Mouse (Mus musculus): ENCODE results near the gene Gm9944. TPM values are rescaled to one million over a fixed set of nuclear protein-coding genes. Genes with fewer than 3 reads are reported as not detected.

Gene Gm9944
- polyA plus RNA-seq (2012; rRNA removed; ENCODE audit: low replicate concordance), result not detected in 2 replicates

DNA sequence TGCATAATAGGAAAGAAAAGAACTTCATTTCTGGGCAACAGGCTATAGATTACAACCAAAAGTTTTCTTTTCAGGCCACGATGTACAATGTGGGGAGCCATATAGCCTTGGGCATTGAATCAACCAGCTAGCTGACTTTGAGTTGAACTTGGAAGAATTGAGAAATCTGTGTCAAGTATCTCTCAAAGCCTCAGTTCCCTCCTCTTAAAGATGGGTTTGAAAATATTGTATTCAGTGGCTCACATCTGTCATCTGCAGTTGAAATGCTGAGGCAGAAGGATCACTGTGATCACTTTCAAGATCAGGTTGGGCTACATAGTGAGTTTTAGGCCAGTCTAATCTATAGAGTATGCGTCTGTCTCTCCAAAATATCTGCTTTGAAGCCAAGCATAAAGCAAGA lies at the start of gene Gm9944:
Gene Gm9944, minus strand, starts transcription at position 101 of the 400 bp plus-strand sequence.

DNA sequence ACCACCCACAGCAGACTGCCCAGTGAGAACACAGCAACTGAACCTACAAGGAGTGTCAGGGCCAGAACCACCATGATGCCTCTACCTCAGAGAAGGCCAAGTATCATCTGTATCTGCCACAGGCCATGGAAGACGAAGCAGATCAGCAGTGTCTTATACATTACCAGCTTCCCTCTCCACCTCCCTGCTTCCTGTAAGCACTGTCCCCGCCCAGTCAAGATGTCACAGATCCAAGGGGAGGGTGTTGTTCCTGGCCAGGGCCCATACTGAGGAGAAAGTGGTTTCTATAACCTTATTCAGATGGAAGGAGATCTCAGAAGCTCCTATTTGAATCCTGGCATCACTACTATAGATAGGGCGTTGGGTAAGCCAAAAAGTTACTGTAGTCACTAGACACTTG lies 10.5 kb upstream of the Gm9944 start, which contains the start of gene Aadacl3:
Gene Aadacl3, minus strand, starts transcription at position 101 of the 400 bp plus-strand sequence.

DNA sequence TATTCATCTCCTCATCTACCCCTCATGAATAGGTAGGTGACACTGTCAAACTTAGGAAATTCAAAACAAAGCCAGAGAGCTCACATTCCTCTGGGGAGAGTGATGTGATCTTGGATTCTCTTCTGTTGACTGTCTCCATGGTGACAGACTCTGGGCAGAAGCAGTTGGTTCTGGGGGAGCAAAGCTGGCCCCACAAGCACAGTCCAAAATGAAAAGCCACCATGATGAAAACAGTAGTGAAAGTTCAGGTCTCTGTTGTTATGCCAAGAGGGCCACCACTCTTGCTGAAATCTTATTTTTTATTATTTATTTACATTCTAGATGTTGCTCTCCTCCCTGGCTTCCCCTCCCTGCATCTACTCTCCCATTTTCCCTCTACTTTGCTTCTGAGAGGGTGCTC lies 14.4 kb downstream of the Gm9944 start, which contains the start of gene 1700012P22Rik:
Gene 1700012P22Rik, minus strand, starts transcription at position 101 of the 400 bp plus-strand sequence.

DNA sequence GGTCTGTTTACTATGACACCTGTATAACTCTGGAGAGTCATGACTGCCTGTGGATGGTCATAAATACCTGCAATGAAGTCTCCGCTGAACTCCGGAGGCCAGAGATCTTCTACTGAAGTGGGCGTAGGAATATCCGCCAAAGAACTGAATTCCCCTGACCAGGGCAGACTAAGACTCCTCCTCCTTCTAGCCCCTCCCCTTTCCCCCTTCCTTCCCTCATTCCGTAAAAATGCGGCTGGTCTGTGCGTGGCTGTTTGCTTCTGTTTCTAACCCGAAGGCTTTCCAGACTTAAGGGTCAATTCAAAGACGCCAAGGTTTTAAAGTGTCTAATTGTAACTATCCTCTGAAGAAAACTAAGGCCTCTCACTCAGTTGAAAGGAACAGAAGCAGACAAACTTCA lies 44.8 kb downstream of the Gm9944 start, which contains the start of gene Pramef12:
Gene Pramef12, minus strand, starts transcription at position 175 of the 400 bp plus-strand sequence.

Other genes starting within 250 kb of the Gm9944 start
- gene C87977, start 240.0 kb downstream of the Gm9944 start, polyA plus RNA-seq (2012; rRNA removed; ENCODE audit: low replicate concordance), result 0.22 TPM in 1 of 2 replicates, not detected in the other
- gene Pramel5, start 172.8 kb downstream of the Gm9944 start, polyA plus RNA-seq (2012; rRNA removed; ENCODE audit: low replicate concordance), result not detected in 2 replicates
- not detected in 2 replicates for gene Gm13128, start 123.1 kb downstream of the Gm9944 start, polyA plus RNA-seq (2012; rRNA removed; ENCODE audit: low replicate concordance)
- gene Gm13119, start 95.4 kb downstream of the Gm9944 start, polyA plus RNA-seq (2012; rRNA removed; ENCODE audit: low replicate concordance), result not detected in 2 replicates
- gene Pramef20, start 75.4 kb downstream of the Gm9944 start, polyA plus RNA-seq (2012; rRNA removed; ENCODE audit: low replicate concordance), result not detected in 2 replicates
- gene Pramef12, start 44.9 kb downstream of the Gm9944 start, polyA plus RNA-seq (2012; rRNA removed; ENCODE audit: low replicate concordance), result not detected in 2 replicates
- gene 1700012P22Rik, start 14.5 kb downstream of the Gm9944 start, polyA plus RNA-seq (2012; rRNA removed; ENCODE audit: low replicate concordance), result not detected in 2 replicates
- not detected in 2 replicates for gene Aadacl3, start 10.4 kb upstream of the Gm9944 start, polyA plus RNA-seq (2012; rRNA removed; ENCODE audit: low replicate concordance)
- not detected in 2 replicates for gene 9430007A20Rik, start 66.5 kb upstream of the Gm9944 start, polyA plus RNA-seq (2012; rRNA removed; ENCODE audit: low replicate concordance)
- not detected in 2 replicates for gene Gm13124, start 111.8 kb upstream of the Gm9944 start, polyA plus RNA-seq (2012; rRNA removed; ENCODE audit: low replicate concordance)
- gene Aadacl4, start 160.4 kb upstream of the Gm9944 start, polyA plus RNA-seq (2012; rRNA removed; ENCODE audit: low replicate concordance), result not detected in 2 replicates
- not detected in 2 replicates for gene Gm436, start 233.1 kb upstream of the Gm9944 start, polyA plus RNA-seq (2012; rRNA removed; ENCODE audit: low replicate concordance)